Mouse (Mus musculus): ENCODE measurements at regions not wholly inside any gene's neighbourhood (a gene's known extent, or its start where the extent isn't known, plus 50 kb on each side); places are given as distances from the start of the nearest gene placed in this dataset.

DNA sequence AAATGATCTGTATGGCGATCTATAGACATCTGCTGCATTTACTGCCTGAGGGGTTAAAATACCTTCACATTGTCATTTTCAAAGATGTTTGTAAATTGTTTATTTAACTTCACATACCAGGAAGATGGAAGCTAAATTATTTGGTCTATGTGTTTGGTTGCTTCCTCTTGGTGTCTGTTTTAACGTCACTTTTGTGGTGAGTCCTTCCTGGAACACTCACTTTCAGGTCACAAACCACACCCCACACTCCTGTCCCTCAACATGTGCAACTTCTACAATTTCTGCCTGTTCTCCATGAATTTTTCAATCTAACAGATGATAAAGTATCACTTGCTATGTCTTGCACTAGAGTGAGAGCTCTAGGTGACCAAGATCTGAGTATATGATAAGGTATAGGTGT is 151.4 kb upstream of the Ahr start:
- no peak for TF ChIP-seq POLR2A (IDR thresholded peaks at IDR 0.05; ENCODE audit: low read depth, low read length)
- TF ChIP-seq CTCF (IDR thresholded peaks at IDR 0.05; ENCODE audit: extremely low read depth, insufficient read length, insufficient replicate concordance, low read depth, low read length), result no peak
